Mouse (Mus musculus) 3T3-L1 (cell line): ENCODE measurements around the gene Fbxo36.

ENCODE experiments used
- DNase-seq: peaks from one replicate; pipeline ENCODE4 v3.0.0-alpha.2; 2015; ENCODE audit warnings: low read depth, low spot score

The Fbxo36 gene

DNA sequence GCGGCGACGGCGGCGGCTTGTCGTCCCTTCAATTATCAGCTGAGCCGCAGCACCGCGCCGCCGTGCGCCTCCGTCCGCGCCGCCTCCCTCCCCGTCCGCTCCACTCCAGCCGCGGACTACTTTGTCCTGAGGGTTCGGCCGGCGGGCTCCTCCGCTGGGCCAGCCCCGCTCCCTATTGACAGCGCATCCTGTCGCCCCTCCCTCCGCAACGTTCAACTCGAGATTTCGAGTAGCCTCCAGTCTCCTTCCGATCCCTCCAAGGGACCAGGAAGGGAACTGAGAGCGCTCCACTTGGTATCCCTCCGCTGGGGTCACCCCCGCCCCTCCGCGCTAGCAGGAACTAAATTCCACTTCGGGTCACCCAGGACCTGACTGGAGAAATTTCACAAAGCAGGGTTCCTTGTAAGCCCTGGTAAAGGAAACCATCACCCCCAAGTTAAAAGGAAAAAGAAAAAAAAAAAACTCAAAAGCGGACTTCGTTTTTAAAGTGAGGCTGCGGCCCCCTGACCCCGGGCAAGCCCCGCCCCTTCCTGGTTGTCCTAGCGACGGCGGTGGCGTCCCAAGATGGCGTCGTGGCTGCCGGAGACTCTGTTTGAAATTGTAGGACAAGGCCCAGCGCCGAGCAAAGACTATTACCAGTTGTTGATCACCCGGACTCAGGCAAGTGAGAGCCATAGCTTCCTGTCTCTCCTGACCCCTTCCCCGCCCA lies at the start of gene Fbxo36:
TSS of gene Fbxo36 (plus strand) at position 533 of the 709 bp plus-strand sequence.
- peak; percentile 95 for DNase-seq

DNA sequence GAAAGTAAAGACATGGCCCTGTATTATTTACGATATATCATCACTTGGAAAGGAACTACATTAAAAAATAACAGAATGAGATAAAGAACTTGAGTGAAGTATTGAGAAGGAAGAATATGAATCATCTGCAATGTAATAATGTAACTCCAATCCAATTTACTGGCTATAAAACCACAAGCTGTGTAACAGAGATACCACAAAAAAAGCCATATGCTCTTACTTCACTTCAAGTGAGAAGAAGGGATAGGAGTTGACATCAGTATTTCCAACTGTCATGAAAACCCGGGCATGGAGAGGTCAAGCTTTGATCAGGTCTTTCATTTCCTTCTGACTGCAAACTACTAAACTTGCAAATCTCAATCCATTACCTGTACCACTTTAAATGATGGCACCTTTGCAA lies 48.2 kb upstream of the Fbxo36 start:
- peak; percentile 3 for DNase-seq

DNA sequence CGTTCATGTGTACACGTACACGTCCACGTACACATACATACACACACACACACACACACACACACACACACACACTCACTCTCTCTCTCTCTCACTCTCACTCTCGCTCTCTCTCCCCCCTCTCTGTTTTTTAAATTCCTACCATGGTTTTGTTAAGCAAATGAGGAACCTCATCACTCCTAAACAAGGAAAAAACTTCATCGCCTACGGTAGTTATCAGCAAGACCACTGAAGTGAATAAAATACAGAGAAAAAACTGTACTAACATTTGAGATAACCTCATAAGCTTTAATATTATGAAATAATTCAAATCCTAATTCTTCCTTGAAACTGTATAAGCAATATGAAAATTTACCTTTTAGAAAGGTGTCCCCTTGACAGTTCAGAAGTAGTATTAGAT lies 44.3 kb upstream of the Fbxo36 start:
- no peak for DNase-seq

DNA sequence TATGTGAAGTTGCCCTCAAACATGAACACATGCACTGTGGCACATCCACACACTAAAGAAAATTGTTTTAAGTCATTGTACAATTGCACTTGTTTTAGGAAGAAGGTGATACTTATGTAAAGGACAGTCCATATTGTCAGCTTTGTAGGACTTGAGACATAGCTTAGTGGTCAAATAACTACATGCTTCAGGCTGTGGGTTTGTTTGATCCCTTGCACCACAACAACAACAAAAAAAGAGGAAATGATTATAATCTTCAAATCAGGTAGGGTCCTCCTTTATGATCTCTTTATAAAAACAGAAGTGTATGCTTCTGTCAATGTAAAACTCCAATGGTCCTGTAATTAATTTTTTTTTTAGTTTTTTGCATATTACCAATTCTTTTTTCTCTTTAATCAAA lies 40.5 kb upstream of the Fbxo36 start:
- DNase-seq, result no peak

DNA sequence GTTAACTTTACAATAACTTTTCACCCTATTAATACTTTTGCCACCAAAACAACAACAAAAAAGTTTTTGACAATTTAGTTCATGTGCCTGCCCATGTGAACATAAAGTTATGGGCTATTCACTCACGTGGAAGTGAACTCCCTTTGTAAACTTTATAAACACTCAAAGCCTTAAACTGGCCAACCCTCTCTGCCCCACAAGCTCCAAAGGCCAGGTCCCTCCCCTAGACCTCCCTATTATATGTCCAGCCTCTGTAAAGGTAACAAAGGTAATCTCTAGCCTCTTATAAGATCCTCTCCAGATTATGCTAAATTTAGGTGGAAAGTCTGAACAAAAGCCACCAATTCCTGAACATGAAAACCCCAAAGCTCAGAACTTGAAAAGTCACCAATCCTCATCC lies 35.9 kb upstream of the Fbxo36 start:
- DNase-seq, result no peak

DNA sequence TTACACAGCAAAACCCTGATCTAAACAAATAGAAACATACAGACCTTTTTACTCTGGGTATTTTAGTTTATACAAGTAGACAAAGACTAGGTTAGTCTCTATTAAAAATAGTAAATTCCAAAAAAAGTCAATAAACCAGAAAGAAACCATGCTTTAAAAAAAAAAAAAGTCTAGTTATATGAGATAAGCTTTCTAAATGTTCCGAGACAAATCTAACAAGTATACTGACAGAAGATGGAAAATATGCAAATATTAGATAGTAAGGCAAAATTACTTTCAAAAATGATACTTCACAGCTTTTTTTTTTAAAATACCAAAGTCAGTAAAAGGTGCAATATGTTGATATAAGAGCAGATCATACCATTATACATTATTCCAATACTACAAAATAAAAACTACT lies 22.0 kb upstream of the Fbxo36 start:
- no peak for DNase-seq

DNA sequence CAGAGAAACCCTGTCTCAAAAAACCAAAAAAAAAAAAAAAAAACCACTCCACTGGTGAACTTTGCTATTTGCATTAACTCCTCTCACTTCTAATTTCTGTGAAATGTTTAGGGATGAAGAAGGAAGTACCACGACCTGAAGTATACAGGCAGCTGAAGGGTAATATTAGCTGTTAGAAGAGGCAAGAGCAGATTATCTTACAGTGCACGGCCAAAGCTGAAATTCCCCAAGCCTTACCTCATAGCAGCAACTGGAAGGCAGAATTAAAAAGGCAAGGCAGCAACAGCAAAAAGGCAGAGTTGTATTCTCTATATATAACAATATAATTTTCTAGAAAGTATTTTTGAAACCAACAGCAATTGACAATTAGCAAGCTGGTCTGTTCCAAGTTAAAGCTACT lies 14.6 kb upstream of the Fbxo36 start:
- DNase-seq, result no peak

DNA sequence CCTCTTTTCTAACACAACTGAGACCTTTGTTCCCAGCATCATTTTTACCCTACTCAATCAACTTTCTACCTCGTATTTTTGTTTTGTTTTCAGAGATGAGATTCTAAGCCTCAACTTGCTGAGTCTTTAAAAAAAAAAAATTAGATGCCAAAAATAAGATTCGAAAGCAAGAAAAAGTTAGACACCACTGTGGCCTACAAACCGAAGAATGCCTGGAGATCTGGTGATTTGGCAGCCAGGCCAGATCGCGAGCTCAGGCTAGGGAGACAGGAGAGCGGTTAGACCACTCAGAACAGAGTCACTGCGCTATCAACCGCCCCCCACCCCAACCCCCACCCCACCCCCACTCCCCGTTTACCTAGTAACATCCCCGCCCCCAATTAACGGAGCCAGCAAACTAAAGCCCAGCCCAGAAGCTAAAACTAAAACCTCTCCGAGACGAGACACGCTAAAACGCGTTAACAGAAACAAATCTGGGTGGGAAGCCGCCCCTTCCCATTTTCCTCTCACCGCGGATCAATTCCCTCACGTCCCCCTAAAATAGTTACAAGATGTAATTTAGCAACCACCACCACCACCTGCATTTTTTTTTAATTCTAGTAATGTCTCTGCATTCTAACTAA lies 2.0 kb upstream of the Fbxo36 start:
- DNase-seq, result peak; percentile 21

DNA sequence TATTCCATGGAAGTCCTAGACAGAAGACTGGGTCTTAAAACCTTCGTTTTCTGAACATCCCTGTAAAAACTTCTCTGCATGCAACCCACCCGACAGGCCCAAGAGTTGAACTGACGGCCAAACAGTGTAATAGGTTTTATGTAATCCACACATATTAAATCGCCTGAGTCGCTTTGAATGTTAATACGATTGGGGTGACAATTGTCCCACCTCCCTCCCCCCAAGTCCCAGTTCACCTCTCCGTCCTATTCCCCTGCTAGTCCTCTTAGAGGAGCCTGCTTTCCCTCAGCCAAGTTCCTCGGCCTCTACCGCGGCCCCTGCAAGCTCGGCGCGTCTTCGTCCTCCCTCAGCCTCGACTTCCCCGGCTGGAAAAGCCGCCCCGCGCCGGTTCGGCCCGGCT lies 1.5 kb upstream of the Fbxo36 start:
- peak; percentile 44 for DNase-seq

DNA sequence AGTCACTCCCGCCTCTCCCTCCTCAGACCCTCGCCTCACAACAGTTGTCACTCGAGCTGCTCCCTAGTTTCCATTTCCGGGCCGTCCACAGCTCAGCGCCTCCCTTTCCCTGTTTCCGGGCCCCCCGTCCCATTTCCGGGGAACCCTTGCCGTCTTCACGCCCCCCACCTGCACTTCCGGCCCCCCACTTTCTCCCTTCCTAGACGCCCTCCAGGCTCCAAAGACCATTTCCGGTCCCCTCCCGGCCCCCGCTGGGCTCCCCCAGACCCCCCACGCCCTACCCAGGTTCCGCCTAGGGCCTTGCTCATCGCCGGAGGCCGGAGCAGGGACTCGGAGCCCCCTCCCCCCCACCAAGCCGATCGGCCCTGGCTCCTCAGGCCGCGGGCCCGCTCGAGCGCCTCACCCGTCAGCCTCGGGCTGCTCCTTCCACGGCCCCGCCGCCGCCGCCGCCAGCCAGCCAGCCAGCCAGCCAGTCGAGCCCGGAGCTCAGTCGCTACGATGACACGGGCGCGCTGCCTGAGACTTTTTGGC lies 955 bp upstream of the Fbxo36 start:
- peak; percentile 71 for DNase-seq

DNA sequence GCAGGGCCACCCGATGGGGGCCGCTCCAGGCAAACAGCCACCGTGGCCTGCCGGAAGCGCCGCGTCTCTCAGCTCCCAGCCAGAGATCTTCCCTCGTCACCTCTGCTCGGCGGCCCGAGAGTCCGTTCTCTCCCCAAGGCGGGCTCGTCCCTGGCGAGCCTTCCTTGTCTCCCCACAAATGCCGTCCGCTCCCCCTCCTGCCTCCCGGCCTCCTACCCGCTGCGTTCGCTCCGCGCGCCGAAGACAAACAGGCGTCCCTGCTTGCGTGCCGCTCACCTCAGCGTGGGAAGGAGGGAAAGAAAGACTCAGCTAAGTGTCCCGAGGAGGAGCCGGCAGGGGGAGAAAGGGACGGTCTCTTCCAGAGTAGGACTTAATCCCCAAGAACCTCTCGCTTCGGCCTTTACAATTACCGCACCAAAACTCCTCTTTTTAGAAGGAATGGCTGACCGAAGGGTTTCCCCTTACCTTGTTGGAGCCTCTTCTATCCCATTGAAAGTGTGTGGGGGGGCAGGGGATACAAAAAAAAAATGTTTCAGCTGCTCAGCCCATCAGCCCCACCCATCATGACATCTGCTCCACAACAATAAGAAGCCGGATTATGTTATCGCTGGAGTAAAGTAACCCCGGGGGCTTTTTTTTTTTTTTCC lies 500 bp downstream of the Fbxo36 start, which contains the start of gene Trip12:
TSS of gene Trip12 (minus strand) at position 499 of the 647 bp plus-strand sequence.
- DNase-seq, result peak; percentile 70

DNA sequence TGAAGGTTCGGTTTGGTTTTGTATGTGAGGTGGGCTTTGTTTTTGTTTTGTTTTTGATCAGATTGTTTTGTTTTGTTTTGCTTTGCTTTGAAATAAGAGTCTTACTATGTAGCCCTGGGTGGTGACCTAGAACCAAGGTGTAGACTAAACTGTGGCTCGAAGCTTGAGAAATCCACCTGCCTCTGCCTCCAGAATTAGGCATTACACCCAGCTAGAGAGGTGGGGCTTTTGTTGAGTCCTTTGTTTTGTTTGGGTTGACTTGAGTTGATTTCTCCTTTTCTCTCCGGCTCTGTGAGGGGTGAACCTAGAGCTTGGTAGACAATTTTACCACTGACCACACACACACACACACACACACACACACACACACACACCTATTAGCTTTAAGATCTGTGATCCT lies 1.4 kb downstream of the Fbxo36 start:
- DNase-seq, result no peak

DNA sequence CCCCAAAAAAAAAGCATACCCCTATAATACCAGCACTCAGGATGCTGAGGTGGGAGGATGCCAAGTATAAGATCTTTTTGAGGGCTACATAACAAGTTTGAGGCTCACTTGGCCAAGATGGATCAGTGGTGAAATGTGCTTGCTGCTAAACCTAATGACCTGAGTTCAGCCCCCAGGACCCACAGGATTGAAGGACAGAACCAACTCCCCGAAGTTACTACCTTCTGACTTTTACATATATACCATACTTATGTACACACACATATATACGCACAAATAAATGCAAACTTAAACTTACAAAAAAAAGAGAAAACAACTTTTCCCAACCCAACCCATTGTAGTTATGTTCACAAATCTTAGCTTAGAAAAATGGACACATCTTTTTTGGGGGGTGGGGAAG lies 3.7 kb downstream of the Fbxo36 start:
- DNase-seq, result no peak

DNA sequence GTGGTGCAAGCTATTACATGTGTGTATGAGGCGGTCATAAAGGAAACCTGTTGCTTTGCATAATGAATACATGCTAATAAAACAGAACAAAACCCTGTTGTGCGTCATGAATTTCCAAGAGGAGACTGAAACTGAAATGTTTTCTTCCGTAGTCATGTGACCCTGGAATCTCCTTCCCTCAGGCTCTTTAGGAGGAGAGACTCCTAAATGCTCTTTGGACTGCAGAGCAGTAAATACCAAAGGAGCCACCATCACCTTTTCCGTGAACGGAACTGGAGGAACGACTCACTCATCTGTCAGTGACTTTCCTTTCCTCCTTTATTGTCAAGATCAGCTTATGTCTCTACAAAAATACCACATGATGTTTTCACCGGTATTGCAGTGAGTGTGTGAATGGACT lies 8.1 kb downstream of the Fbxo36 start:
- peak; percentile 17 for DNase-seq

DNA sequence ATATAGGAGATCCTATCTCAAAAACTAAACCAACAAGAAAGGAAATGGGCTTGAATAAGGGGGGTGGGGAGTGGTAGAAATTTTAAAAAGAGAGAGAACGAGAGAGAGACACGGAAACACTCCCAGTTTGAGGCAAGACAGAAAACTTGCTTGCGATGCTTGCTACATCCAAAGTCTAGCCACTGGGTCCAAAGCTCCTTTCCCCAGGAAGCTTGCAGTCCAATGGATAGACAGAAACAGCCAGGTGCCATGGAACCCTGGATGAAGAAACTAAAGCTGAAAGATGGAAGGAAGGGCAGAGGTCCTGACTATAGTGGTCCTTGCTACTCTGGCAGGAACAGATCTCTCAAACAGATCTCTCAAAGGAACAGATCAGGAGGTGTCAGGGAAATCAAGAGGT lies 8.7 kb downstream of the Fbxo36 start:
- no peak for DNase-seq

DNA sequence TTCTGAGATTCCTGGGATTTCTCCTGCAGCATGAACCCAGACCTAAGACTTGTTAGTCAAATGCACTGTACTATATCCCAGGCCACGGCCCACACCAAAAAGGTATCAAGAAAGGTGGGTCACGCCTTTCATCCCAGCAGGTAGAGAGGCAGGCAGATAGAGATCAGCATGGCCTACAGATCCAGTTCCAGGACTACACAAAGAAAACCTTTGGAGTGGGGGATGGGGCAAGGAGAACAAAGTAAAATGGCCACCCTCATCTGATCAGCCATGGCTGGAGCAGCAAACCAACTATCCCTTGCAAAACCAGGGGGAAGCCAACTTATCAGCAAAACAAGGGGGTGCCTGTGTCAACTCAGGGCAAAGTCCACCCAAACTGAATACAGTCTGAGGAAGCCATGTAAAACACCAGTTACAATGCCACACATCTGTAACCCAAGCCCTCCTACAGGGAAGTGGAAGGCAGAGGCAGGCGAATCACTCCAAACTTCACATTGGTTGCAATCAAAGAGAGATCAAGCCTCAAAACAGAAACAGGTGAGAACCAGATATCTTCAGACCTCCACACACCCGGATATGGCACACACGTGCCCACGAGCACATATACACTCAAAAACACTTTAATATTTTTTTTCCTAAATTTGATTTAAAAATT lies 9.3 kb downstream of the Fbxo36 start:
- no peak for DNase-seq

DNA sequence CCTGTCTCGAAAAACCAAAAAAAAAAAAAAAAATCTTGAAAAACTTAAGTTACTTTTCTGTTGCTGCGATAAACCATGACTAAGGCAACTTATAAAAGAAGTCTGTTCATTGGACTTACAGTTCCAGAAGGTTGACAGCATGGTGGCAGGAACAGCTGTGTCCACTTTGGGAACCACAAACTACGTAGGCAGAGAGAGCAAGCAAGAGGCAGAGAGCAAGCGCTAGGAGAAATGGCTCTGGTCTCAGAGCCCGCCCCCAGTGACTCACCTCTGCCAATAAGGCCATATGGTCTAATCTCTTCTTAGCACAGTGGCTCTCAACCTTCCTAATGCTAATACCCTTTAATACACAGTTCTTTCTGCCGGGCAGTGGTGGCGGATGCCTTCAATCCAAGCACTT lies 10.2 kb downstream of the Fbxo36 start:
- peak; percentile 22 for DNase-seq

DNA sequence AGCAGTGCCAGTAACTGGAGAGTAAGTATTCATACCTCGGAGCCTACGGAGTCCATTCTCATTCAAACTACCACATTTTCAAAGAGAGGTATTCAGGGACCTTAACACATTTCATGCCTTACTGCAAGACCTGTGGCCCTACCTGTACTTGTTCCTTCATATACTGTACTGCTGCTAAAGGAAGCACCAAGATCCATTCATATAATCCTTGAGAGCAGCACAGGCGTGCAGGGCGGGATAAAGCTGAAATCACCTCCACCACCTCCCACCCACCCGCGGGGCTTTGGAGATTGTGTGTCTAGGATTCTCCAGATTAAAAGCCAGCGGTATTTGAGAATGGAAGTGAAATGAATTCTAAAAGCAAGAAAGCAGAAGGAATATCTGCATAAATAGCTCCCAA lies 10.8 kb downstream of the Fbxo36 start:
- DNase-seq, result no peak

DNA sequence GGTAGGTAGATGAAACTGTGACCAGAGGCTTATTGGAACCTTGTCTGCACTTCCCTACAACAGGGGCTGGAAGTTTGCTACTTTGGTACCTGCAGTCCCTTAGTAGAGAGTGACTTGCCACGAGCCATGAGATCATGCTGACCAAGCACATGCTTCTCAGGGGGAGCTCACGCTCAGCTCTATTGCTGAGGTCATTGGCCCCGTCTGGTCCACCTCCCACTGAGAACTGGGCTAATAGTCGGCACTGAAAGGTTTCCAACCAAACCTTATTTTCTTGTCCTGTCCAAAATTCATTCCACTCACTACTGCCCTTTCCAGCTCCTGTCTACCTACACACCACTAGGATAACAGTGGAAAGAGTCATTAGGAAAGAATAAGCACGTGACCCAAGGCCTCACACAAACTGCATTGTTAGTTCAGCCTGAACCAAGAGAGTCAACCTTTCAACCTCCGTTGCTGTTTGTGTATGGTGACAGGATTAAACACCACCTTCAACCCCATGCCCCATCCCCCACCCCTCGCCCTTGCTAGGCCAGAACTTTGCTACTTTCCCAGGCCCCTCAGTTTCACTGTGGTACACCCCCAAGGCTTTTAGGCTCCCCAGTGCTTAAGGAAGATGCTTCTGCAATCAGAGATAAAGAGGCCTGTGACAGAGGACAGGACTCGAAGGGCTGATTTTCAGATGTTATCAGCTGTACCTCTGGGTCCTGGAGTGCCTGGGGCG lies 12.0 kb downstream of the Fbxo36 start:
- DNase-seq, result no peak

DNA sequence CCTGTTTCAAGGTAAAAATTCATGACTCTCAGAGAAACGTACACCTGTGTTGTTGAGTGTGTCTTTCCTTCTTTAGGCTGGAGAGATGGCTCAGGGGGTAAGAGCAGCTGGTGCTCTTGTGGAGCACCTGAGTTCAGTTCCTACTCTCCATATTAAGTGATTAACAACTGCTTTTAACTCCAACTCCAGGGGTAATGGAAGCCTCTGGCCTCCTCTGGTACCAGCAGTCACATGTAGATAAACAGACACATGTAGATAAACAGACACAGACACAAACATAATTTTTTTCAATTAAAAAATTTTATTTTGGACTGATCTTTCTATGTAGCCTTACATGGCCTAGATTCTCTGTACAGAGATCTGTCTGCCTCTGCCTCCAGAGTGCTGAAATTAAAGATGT lies 14.1 kb downstream of the Fbxo36 start:
- DNase-seq, result no peak

DNA sequence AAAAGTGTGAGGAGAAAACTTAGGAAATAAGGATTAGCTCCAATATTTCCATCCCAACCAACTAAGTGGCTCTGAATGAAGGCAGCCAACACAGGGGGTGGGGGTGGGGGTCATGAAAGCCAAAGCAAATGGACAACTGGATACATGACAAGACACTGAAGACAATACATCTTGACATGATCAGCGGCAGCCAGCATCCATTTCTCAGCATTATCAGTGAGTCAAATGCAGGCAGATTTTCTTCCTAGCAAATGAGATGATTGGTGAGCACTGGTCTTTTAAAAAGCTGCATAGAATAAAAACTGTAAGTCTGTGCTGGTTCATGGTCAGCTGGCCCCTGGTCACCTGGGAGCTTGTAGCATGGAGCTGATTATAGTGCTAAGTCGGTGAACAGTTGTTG lies 15.3 kb downstream of the Fbxo36 start:
- no peak for DNase-seq

DNA sequence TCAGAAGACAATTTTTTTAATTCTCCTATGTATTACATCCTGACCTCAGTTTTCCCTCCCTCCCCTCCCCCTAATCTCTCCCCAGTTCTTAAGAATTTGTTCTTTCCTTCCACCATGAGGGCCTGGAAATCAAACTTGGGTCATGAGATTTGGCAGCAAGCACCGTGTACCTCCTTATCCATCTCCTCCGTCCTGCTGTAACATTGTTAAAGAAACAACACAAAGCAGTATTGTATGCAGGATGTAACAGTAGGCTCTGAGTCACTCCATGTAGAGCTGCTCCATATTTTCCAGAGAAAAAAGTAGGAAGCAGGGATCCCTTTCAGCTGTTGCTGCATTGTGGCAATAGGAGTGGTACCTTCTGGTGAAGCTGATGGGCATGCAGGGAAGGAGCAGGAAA lies 16.1 kb downstream of the Fbxo36 start:
- no peak for DNase-seq
